Mouse (Mus musculus) embryonic facial prominence, embryonic 11.5 days (tissue): Measurements from ENCODE around the gene Gm10563. TPM values are rescaled to one million over a fixed set of nuclear protein-coding genes. Genes with fewer than 3 reads are reported as not detected.

ENCODE experiments used
- ATAC-seq: fragments of 200-750 bp; cut with Nextera tagmentation; replicated peaks from 2 replicates; pipeline ENCODE4 v1.8.0; 2017; ENCODE audit warnings: low read depth; ENCODE audit not compliant: insufficient number of reproducible peaks, low FRiP score, low TSS enrichment
- DNase-seq: peaks from one replicate; pipeline ENCODE4 v3.0.0-alpha.2; 2015; ENCODE audit warnings: low spot score
- H3K27ac ChIP-seq: fragments of 300-500 bp; sonication (generic); replicated peaks from 2 replicates; pipeline ENCODE4 v1.5.1; 2014; ENCODE audit warnings: mild to moderate bottlenecking, low read depth, low read length, control low read depth
- H3K27me3 ChIP-seq: fragments of 300-500 bp; sonication (generic); 2 replicates; pipeline ENCODE4 v1.6.1; 2014; ENCODE audit warnings: mild to moderate bottlenecking, low read length, moderate library complexity, mixed read lengths; ENCODE audit not compliant: control insufficient read depth, insufficient read depth
- H3K36me3 ChIP-seq: fragments of 300-500 bp; sonication (generic); replicated peaks from 2 replicates; pipeline ENCODE4 v1.6.1; 2014; ENCODE audit warnings: low read depth, mild to moderate bottlenecking, low read length, moderate library complexity, mixed read lengths; ENCODE audit not compliant: control insufficient read depth, insufficient read depth
- H3K4me1 ChIP-seq: fragments of 300-500 bp; sonication (generic); 2 replicates; pipeline ENCODE4 v1.6.1; 2014; ENCODE audit warnings: low read length, mixed read lengths; ENCODE audit not compliant: control insufficient read depth, insufficient read depth
- H3K4me2 ChIP-seq: fragments of 300-500 bp; sonication (generic); 2 replicates; pipeline ENCODE4 v1.6.1; 2014; ENCODE audit warnings: low read depth, mild to moderate bottlenecking, control low read depth, low read length, moderate library complexity
- H3K4me3 ChIP-seq: fragments of 300-500 bp; sonication (generic); 2 replicates; pipeline ENCODE4 v1.5.1; 2014; ENCODE audit warnings: low read depth, low read length, control low read depth
- H3K9ac ChIP-seq: fragments of 300-500 bp; sonication (generic); replicated peaks from 2 replicates; pipeline ENCODE4 v1.6.1; 2014; ENCODE audit warnings: mild to moderate bottlenecking, control low read depth, low read length
- H3K9me3 ChIP-seq: fragments of 300-500 bp; sonication (generic); replicated peaks from 2 replicates; pipeline ENCODE4 v1.6.1; 2016; ENCODE audit warnings: mild to moderate bottlenecking, low read length, inconsistent platforms, mixed read lengths; ENCODE audit not compliant: control insufficient read depth
- WGBS: fragments of 180-500 bp; shearing (Covaris S2); extraction: QIAGEN DNeasy Blood & Tissue Kit; methylation state at CpG from one replicate; pipeline ENCODE4 v1.1.7; 2014; 5-methylcytosine and 5-hydroxymethylcytosine counted together
- polyA plus RNA-seq: library from polyadenylated mRNA; unstranded; fragments of >200 nt; fragmentation: Nextera tagmentation; extraction: Ambion mirVana; gene quantifications from 2 replicates; pipeline ENCODE4 v1.2.1, GENCODE M21; 2014

Gm10563 gene
- polyA plus RNA-seq, 1 experiment from 2014 or later, result not detected

- no peak overlapping the region for H3K4me3 ChIP-seq
- DNase-seq (no peak), ATAC-seq (no peak)
- WGBS, result 89% methylated on average over 13 of the region's 13 CpGs
- H3K9me3 ChIP-seq, result no peaks in the 10 kb centered on the region
- no peak overlapping the region for H3K9ac ChIP-seq
- no peak overlapping the region for H3K27ac ChIP-seq
- no peaks in the 10 kb centered on the region for H3K36me3 ChIP-seq
- H3K4me1 ChIP-seq, result peaks cover 22% of the 10 kb centered on the region
- H3K4me2 ChIP-seq, result no peak overlapping the region
- H3K27me3 ChIP-seq, result peaks cover 42% of the 10 kb centered on the region
These were observed 11.1 kb upstream of the Gm10563 start for GRCm38 (mm10) chr4:155656214-155656751.

- peak overlapping the region; percentile 56 for H3K9ac ChIP-seq
- peak; percentile 73 for DNase-seq
- H3K4me1 ChIP-seq, result peaks cover 22% of the 10 kb centered on the region
- H3K4me3 ChIP-seq, result peak overlapping the region; percentile 42
- H3K27me3 ChIP-seq, result peaks cover 42% of the 10 kb centered on the region
- peaks cover 3% of the 10 kb centered on the region for H3K36me3 ChIP-seq
- no peak overlapping the region for H3K27ac ChIP-seq
- 2% methylated on average over 52 of the region's 52 CpGs for WGBS
- no peaks in the 10 kb centered on the region for H3K9me3 ChIP-seq
- ATAC-seq, result peak; percentile 57
- peak overlapping the region; percentile 95 for H3K4me2 ChIP-seq
These were observed 9.5 kb upstream of the Gm10563 start for GRCm38 (mm10) chr4:155654456-155655298.

- ATAC-seq (no peak), DNase-seq (no peak)
- 3% methylated on average over 6 of the region's 6 CpGs for WGBS
- Histone ChIP-seq H3K9ac (no peak overlapping the region; the same call in none of the 2 replicates), H3K4me1 (peaks cover 22% of the 10 kb centered on the region), H3K36me3 (peaks cover 6% of the 10 kb centered on the region), H3K4me2 (peak overlapping the region; percentile 95), H3K27ac (no peak overlapping the region), H3K27me3 (peaks cover 42% of the 10 kb centered on the region), H3K9me3 (no peaks in the 10 kb centered on the region), H3K4me3 (peak overlapping the region; percentile 42)
These were observed 8.9 kb upstream of the Gm10563 start for GRCm38 (mm10) chr4:155654183-155654455.

GRCm38 (mm10) chr4:155653451-155654182 is 8.4 kb upstream of the Gm10563 start:
- H3K9me3 ChIP-seq, result no peaks in the 10 kb centered on the region
- DNase-seq (peak; percentile 58), ATAC-seq (peak; percentile 20)
- H3K27ac ChIP-seq, result no peak overlapping the region
- 2% methylated on average over 31 of the region's 31 CpGs for WGBS
- peaks cover 42% of the 10 kb centered on the region for H3K27me3 ChIP-seq
- peak overlapping the region; percentile 95 for H3K4me2 ChIP-seq
- H3K36me3 ChIP-seq, result peaks cover 6% of the 10 kb centered on the region
- H3K4me3 ChIP-seq, result peak overlapping the region; percentile 42
- peaks cover 22% of the 10 kb centered on the region for H3K4me1 ChIP-seq
- H3K9ac ChIP-seq, result peak overlapping the region; percentile 69

GRCm38 (mm10) chr4:155653086-155653450 is 7.9 kb upstream of the Gm10563 start, which contains the start of gene Mmp23:
Gene Mmp23 (minus strand): TSS chr4:155653384.
- Histone ChIP-seq H3K4me3 (peak within 1 kb of the TSS; percentile 42), H3K9me3 (no peaks in the 10 kb centered on the region), H3K27ac (no peak within 1 kb of the TSS), H3K36me3 (peaks cover 6% of the 10 kb centered on the region), H3K4me1 (peaks cover 22% of the 10 kb centered on the region), H3K27me3 (peaks cover 42% of the 10 kb centered on the region), H3K4me2 (peak within 1 kb of the TSS; percentile 95), H3K9ac (peak within 1 kb of the TSS; percentile 69)
- WGBS, result under 1% methylated on average over 33 of the region's 33 CpGs
- ATAC-seq (peak; percentile 70), DNase-seq (peak; percentile 74)

GRCm38 (mm10) chr4:155652283-155653085 is 7.3 kb upstream of the Gm10563 start:
- H3K9ac ChIP-seq, result peak overlapping the region; percentile 69
- no peak for ATAC-seq
- H3K27me3 ChIP-seq, result peaks cover 42% of the 10 kb centered on the region
- no peak overlapping the region for H3K27ac ChIP-seq
- DNase-seq, result no peak
- H3K4me1 ChIP-seq, result peaks cover 22% of the 10 kb centered on the region
- H3K9me3 ChIP-seq, result no peaks in the 10 kb centered on the region
- 16% methylated on average over 36 of the region's 36 CpGs for WGBS
- H3K36me3 ChIP-seq, result peaks cover 7% of the 10 kb centered on the region
- peak overlapping the region; percentile 42 for H3K4me3 ChIP-seq
- peak overlapping the region; percentile 95 for H3K4me2 ChIP-seq

GRCm38 (mm10) chr4:155651553-155652269 is 6.5 kb upstream of the Gm10563 start:
- no peak for ATAC-seq
- no peaks in the 10 kb centered on the region for H3K9me3 ChIP-seq
- peaks cover 8% of the 10 kb centered on the region for H3K36me3 ChIP-seq
- 63% methylated on average over 15 of the region's 15 CpGs for WGBS
- no peak for DNase-seq
- H3K4me2 ChIP-seq, result no peak overlapping the region; the same call in 1 of the 2 replicates
- H3K27me3 ChIP-seq, result peaks cover 42% of the 10 kb centered on the region
- peaks cover 22% of the 10 kb centered on the region for H3K4me1 ChIP-seq
- H3K4me3 ChIP-seq, result no peak overlapping the region
- H3K9ac ChIP-seq, result no peak overlapping the region
- H3K27ac ChIP-seq, result no peak overlapping the region
